Mouse (Mus musculus): ENCODE results near the gene Zfp821.
"Not testable (repeated sequence)": the region's sequence is repeated elsewhere in the genome, so short reads cannot be mapped to it uniquely, and the experiment has no call there.

Zfp821 gene

DNA sequence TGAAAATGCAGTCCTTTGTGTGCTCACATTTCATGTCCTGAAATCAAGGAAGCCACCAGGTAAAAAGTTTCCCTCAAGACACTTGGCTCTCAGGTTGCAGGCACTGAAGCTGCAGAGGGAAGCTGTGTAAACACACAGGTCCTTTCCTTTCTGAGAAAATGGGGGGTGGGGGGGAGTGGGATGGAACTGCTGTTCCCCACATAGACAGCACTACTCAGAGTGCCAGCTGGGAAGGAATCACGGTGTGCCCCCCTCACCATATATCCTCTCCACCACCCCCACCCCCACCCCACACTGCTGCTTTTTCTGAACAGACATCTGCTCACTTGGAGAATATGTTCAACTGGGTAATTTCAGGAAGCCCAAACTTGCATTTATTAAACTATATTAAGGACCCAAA lies 7.2 kb downstream of the Zfp821 start:
- no peak for DNase-seq (ENCODE audit: low read depth, low spot score)

DNA sequence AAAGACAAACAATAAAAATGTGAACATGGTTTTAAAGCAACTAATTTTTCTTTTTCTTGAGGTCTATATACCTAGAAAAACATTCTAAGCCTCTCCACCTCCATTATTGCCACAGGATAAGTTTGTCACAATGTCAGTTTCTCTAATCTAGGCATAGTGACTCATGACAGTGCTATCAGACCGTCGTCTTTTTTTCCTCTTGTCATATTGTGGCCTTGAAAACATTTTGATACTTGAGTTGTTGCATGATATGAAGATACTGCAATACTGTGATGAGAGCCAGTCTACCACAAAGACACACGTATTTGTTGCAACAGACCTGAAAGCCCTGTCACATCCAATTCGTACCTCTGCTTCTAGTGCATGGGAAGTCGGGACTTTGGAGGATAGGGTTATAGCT lies 9.6 kb downstream of the Zfp821 start:
- DNase-seq (ENCODE audit: low read depth, low spot score): no peak

GRCm38 (mm10) chr8:109725106-109725505 lies 19.8 kb downstream of the Zfp821 start:
- no peak for DNase-seq (ENCODE audit: low read depth, low spot score)

- DNase-seq (ENCODE audit: low read depth, low spot score): no peak
Measured at GRCm38 (mm10) chr8:109731012-109731411, 25.7 kb downstream of the Zfp821 start.

DNA sequence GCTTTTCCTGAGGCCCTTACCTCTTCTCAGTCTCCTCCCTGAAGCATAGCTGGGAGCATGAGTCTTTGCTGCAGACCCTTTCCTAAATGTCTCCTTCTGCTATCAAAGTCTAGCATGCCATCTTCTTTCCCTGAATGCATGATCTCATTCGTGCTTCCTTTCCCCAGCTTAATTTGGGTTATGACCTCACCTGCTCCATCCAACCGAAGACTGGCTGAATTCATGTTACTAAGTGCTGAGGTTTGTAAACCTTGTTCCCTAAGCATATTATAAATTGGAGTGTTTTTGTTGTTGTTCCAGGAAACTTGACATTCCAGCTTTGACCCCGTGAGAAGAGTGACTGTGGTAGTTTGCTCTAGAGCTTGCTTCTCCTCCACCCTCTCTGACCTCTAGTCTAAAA lies 28.7 kb downstream of the Zfp821 start:
- no peak for DNase-seq (ENCODE audit: low read depth, low spot score)

DNA sequence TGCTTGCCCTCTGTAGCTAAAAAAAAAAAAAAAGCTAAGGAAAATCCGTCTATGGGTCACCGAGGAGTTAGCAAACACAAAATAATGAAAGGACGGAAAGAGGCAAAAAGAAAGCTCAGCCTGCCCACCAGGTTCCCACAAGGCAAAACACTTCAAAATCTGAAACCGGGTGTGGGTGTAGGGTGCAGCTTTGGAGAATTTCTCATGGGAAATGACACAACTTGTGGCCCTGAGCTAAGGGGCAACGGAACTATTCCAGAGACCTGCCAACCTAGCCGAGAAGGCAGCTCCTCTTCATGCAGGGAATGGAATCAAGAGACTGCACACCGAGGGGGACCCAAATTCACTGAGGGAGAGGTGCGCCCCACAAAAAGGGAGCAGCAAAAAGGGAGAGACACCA lies 31.5 kb downstream of the Zfp821 start:
- DNase-seq (ENCODE audit: low read depth, low spot score): no peak

- peak; percentile 92 for DNase-seq (ENCODE audit: low read depth, low spot score)
Measured at GRCm38 (mm10) chr8:109737237-109738048, 32.1 kb downstream of the Zfp821 start, which contains the start of gene Atxn1l. Gene Atxn1l (minus strand): TSS chr8:109737739.

GRCm38 (mm10) chr8:109738049-109738380 lies 32.7 kb downstream of the Zfp821 start:
- DNase-seq (ENCODE audit: low read depth, low spot score): no peak

GRCm38 (mm10) chr8:109747468-109748199 lies 42.3 kb downstream of the Zfp821 start:
- DNase-seq (ENCODE audit: low read depth, low spot score): no peak

DNA sequence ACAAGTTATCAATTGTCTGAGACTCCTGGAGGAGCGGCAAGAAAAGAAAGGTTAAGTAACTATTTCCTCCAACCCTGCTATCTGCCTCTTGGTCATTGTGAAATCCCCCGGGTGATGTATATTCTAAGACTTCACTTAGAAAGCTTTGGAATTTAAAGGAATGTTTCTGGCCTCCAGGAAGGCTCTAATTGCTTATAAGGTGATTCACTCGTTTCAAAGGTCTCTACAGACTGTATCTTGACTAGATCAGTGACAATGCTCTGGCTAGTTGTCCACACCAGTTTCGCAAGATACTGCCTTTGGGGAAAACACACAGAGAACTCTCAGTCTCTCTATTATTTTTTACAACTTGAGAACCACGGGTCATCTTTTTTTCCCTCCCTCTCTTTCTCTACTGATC lies 44.9 kb downstream of the Zfp821 start:
- DNase-seq (ENCODE audit: low read depth, low spot score): no peak

DNA sequence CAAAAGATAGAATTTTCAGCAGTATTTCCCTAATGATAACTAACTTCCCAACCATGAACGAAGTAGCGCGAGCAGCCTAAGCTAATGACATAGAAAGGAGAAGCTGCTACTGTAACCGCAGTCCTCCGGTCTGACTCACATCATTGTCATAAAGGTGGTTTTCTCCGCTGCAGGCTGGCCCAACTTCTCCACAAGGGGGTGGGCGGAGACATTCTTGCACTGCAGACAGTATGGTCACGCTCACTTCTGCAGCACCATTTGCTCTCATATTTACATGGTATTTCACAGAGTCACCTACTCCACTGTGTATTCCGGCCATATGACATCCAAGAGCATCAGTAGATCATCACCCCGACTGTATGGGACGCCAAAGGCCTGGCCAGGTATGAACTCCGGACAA lies 45.4 kb downstream of the Zfp821 start:
- no peak for DNase-seq (ENCODE audit: low read depth, low spot score)

DNA sequence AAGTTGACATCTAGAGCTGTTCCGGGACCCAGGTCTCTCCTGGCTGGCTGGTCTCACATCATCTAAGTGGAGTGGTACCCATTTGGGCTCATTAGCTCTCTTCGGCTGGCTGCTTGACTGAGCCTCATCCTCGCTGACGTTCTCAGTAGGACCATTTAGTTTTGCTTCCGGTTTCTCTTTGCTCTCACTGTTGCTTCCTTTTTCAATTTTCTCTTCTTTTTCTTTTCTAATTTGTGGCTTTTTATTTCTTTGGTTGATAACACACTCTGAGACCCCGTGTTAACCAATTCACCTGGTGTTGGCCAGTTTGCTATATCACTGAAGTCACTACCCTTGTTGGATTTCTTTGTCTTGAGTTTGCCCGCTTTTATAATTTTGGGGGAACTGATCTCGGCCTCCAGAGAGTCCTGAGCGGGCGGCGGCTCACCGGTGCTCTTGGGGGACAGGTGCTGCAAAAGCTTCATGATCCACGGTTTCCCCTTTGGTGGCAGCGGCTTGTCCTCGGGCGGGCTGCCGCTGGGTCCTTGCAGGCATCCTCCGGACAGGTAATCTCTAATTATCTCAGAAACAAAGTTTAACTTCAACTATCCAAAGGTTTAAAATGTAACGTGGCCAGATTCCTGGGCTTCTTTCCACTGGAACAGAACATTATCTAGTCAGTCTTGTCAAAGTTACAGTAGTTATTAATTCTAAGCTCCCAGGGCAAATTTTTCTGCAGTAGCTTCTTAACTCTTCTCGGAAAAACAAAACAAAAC lies 46.6 kb downstream of the Zfp821 start:
- no peak for DNase-seq (ENCODE audit: low read depth, low spot score)

GRCm38 (mm10) chr8:109754696-109755095 lies 49.4 kb downstream of the Zfp821 start:
- DNase-seq (ENCODE audit: low read depth, low spot score): no peak

GRCm38 (mm10) chr8:109755554-109755953 lies 50.2 kb downstream of the Zfp821 start:
- DNase-seq (ENCODE audit: low read depth, low spot score): not testable (repeated sequence)

- DNase-seq (ENCODE audit: low read depth, low spot score): no peak
Measured at GRCm38 (mm10) chr8:109756849-109757248, 51.5 kb downstream of the Zfp821 start.

- DNase-seq (ENCODE audit: low read depth, low spot score): no peak
Measured at GRCm38 (mm10) chr8:109759426-109759825, 54.1 kb downstream of the Zfp821 start.

DNA sequence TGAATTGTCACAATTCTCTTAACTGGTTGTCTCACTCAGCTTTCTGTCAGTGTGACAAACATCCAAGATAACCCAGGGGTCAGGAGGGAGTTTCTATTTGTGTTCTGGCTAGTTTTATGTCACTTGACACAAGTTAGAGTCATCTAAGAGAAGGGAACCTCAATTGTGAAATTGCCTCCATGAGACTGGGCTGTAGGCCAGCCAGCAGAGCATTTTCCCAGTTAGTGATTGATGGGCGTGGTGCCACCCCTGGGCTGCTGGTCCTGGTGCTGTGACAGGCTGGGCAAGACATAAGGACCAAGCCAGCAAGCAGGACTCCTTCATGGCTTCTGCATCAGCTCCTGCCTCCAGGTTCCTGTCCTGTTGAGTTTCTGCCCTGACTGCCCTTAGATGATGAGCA lies 54.9 kb downstream of the Zfp821 start:
- DNase-seq (ENCODE audit: low read depth, low spot score): no peak

DNA sequence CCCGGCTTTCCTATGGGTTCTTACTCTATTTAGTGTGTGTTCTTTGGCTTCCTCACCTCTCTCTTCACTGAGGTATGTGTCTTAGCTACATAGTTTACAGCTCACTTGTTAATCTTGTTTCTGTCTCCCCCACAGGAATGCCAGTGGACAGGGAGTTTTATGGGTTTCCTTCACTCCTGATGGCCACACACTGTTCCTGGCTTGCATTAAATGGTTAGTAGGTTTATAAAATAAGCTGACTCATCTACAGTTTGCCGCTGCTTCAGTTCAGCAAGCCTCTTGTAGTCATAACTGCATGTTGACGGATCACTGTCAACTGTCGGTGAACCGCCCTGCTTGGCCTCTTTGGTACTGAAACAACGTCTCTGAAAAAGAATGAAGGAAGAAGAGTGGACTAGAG lies 58.7 kb downstream of the Zfp821 start:
- no peak for DNase-seq (ENCODE audit: low read depth, low spot score)

DNA sequence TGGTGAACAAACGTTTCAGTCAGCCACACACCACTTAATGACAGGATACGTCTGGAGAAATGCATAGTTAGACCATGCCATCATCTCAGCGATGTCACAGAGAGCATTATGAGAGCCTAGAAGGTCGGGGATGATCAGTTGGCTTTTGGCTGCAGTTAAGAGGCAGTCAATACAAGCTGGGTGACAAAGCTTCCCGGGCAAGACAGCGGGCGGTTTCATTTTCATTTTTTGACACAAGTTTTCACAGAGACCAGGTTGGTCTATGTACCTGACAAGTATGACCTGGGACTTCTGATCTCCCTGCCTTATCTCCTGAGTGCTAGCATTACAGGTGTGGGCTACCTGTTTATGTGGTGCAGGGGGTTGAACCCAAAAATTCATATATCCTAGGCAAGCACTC lies 60.7 kb downstream of the Zfp821 start:
- no peak for DNase-seq (ENCODE audit: low read depth, low spot score)

GRCm38 (mm10) chr8:109773154-109773553 lies 67.8 kb downstream of the Zfp821 start:
- DNase-seq (ENCODE audit: low read depth, low spot score): no peak

Data from forelimb bud, embryonic 11.5 days (tissue).